Mouse (Mus musculus) forebrain, embryonic 15.5 days (tissue): ENCODE results near the gene Dlg2. TPM values are rescaled to one million over a fixed set of nuclear protein-coding genes. Genes with fewer than 3 reads are reported as not detected.

Source experiments
- ATAC-seq: fragments of 200-750 bp; cut with Nextera tagmentation; replicated peaks from 2 replicates; pipeline ENCODE4 v1.8.0; 2017; ENCODE audit warnings: mild to moderate bottlenecking, moderate TSS enrichment, moderate library complexity
- H3K27ac ChIP-seq: fragments of 300-500 bp; sonication (generic); replicated peaks from 2 replicates; pipeline ENCODE4 v1.5.1; 2015; ENCODE audit warnings: mild to moderate bottlenecking, inconsistent platforms
- H3K27me3 ChIP-seq: fragments of 300-500 bp; sonication (generic); 2 replicates; pipeline ENCODE4 v1.6.1; 2015; ENCODE audit warnings: inconsistent platforms
- H3K36me3 ChIP-seq: fragments of 300-500 bp; sonication (generic); 2 replicates; pipeline ENCODE4 v1.6.1; 2015; ENCODE audit warnings: mild to moderate bottlenecking, inconsistent platforms
- H3K4me1 ChIP-seq: fragments of 300-500 bp; sonication (generic); 2 replicates; pipeline ENCODE4 v1.6.1; 2015; ENCODE audit warnings: inconsistent platforms
- H3K4me2 ChIP-seq: fragments of 300-500 bp; sonication (generic); replicated peaks from 2 replicates; pipeline ENCODE4 v1.6.1; 2015; ENCODE audit warnings: mild to moderate bottlenecking, inconsistent platforms
- H3K4me3 ChIP-seq: fragments of 300-500 bp; sonication (generic); 2 replicates; pipeline ENCODE4 v1.5.1; 2015; ENCODE audit warnings: mild to moderate bottlenecking, inconsistent platforms
- H3K9ac ChIP-seq: fragments of 300-500 bp; sonication (generic); replicated peaks from 2 replicates; pipeline ENCODE4 v1.6.1; 2015; ENCODE audit warnings: mild to moderate bottlenecking, inconsistent platforms
- H3K9me3 ChIP-seq: fragments of 300-500 bp; sonication (generic); 2 replicates; pipeline ENCODE4 v1.6.1; 2016; ENCODE audit warnings: inconsistent platforms
- WGBS: fragments of 180-500 bp; shearing (Covaris S2); methylation state at CpG from one replicate; pipeline ENCODE4 v1.1.7; 2015; ENCODE audit warnings: mixed read lengths; 5-methylcytosine and 5-hydroxymethylcytosine counted together
- polyA plus RNA-seq: library from polyadenylated mRNA; unstranded; fragments of >200 nt; fragmentation: Nextera tagmentation; extraction: Ambion mirVana; gene quantifications from 2 replicates; pipeline ENCODE4 v1.2.1, GENCODE M21; 2015

Dlg2 gene
- polyA plus RNA-seq, 1 experiment from 2014 or later = 24.5 TPM

- H3K4me2 ChIP-seq = no peak overlapping the region
- H3K4me1 ChIP-seq = no peaks in the 10 kb centered on the region
- WGBS = 57% methylated on average over 3 of the region's 3 CpGs
- H3K36me3 ChIP-seq = no peaks in the 10 kb centered on the region
- no peak overlapping the region for H3K9ac ChIP-seq
- H3K27ac ChIP-seq = no peak overlapping the region
- H3K27me3 ChIP-seq = no peaks in the 10 kb centered on the region
- ATAC-seq = no peak
- no peak overlapping the region for H3K4me3 ChIP-seq
- no peaks in the 10 kb centered on the region for H3K9me3 ChIP-seq
Measured at GRCm38 (mm10) chr7:92356542-92356941, 1880.1 kb downstream of the Dlg2 start.

DNA sequence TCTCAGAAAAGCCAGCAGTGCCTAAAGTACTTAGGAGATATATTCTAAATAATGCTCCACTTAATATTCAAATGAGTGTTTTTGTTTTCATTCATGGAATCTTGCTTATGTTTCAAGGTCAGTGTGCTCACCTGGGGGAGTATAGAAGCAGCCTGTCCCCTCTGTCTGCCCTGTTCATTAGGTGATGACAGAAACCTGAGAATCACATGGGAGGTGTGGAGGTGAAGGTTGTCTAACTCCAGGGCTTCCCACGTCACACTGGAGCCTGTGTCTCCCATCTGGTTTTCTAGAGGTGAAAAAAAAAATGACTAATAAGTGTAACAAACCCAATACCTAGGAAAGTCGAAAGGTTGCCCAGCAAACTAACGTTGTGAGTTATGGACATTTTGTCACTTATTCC, 1886.9 kb downstream of the Dlg2 start:
- H3K36me3 ChIP-seq = no peaks in the 10 kb centered on the region
- H3K9me3 ChIP-seq = no peaks in the 10 kb centered on the region
- no peak overlapping the region for H3K4me3 ChIP-seq
- peaks cover 11% of the 10 kb centered on the region; the same call in 1 of the 2 replicates for H3K4me1 ChIP-seq
- 77% methylated on average over 3 of the region's 3 CpGs for WGBS
- H3K4me2 ChIP-seq = no peak overlapping the region
- H3K9ac ChIP-seq = no peak overlapping the region
- no peaks in the 10 kb centered on the region for H3K27me3 ChIP-seq
- ATAC-seq = no peak
- no peak overlapping the region for H3K27ac ChIP-seq

GRCm38 (mm10) chr7:92363800-92364199, 1887.3 kb downstream of the Dlg2 start:
- H3K27ac ChIP-seq = no peak overlapping the region
- H3K9me3 ChIP-seq = no peaks in the 10 kb centered on the region
- H3K4me1 ChIP-seq = peaks cover 11% of the 10 kb centered on the region; the same call in 1 of the 2 replicates
- WGBS = 91% methylated on average over 4 of the region's 4 CpGs
- ATAC-seq = no peak
- no peak overlapping the region for H3K4me3 ChIP-seq
- no peak overlapping the region for H3K9ac ChIP-seq
- no peak overlapping the region for H3K4me2 ChIP-seq
- no peaks in the 10 kb centered on the region for H3K36me3 ChIP-seq
- no peaks in the 10 kb centered on the region for H3K27me3 ChIP-seq

- 74% methylated on average over 1 of the region's 1 CpGs for WGBS
- H3K4me1 ChIP-seq = peaks cover 11% of the 10 kb centered on the region; the same call in 1 of the 2 replicates
- H3K9ac ChIP-seq = no peak overlapping the region
- no peak overlapping the region for H3K27ac ChIP-seq
- H3K4me3 ChIP-seq = no peak overlapping the region
- H3K36me3 ChIP-seq = no peaks in the 10 kb centered on the region
- H3K27me3 ChIP-seq = no peaks in the 10 kb centered on the region
- H3K4me2 ChIP-seq = no peak overlapping the region
- peak; percentile 67; the same call in 1 of the 2 replicates for ATAC-seq
- no peaks in the 10 kb centered on the region for H3K9me3 ChIP-seq
Measured at GRCm38 (mm10) chr7:92367111-92367510, 1890.6 kb downstream of the Dlg2 start.

GRCm38 (mm10) chr7:92370521-92370920, 1894.0 kb downstream of the Dlg2 start:
- peaks cover 15% of the 10 kb centered on the region for H3K4me1 ChIP-seq
- ATAC-seq = no peak

GRCm38 (mm10) chr7:92371638-92372037, 1895.2 kb downstream of the Dlg2 start:
- 54% methylated on average over 4 of the region's 4 CpGs for WGBS
- no peaks in the 10 kb centered on the region for H3K27me3 ChIP-seq
- H3K36me3 ChIP-seq = no peaks in the 10 kb centered on the region
- no peak overlapping the region for H3K4me2 ChIP-seq
- H3K9ac ChIP-seq = no peak overlapping the region
- no peak overlapping the region for H3K4me3 ChIP-seq
- peaks cover 15% of the 10 kb centered on the region for H3K4me1 ChIP-seq
- no peaks in the 10 kb centered on the region for H3K9me3 ChIP-seq
- no peak for ATAC-seq
- H3K27ac ChIP-seq = no peak overlapping the region

More at GRCm38 (mm10) chr7:92370521-92370920, 1894.0 kb downstream of the Dlg2 start:
- no peak overlapping the region for H3K4me2 ChIP-seq
- H3K4me3 ChIP-seq = no peak overlapping the region
- H3K36me3 ChIP-seq = no peaks in the 10 kb centered on the region
- no peak overlapping the region for H3K27ac ChIP-seq
- no peaks in the 10 kb centered on the region for H3K9me3 ChIP-seq
- no peak overlapping the region for H3K9ac ChIP-seq
- no peaks in the 10 kb centered on the region for H3K27me3 ChIP-seq

DNA sequence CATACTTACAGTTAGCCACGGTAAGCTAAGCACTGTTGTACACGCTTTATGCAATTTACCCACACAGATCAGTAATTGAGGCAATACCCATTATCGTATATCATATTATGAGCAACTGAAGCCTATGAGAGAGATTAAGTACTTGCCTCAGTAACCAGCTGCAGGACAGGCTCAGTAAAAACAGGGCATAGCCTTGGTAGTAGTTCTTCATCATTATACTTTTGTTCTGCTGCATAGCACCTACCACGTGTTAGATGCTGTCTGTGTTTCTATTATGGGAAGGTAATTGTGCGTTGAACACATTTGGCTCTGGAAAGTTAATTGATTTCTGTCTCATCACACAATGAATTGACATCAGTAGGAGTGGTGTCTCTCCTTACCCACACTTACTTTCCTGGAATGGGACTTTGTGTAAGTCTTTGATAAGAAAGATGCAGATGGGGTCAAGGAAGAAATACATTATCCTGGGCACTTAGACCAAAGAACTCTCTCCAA, 1897.4 kb downstream of the Dlg2 start:
- H3K4me2 ChIP-seq = no peak overlapping the region
- peak; percentile 35; the same call in 1 of the 2 replicates for ATAC-seq

GRCm38 (mm10) chr7:92383913-92384484, 1907.5 kb downstream of the Dlg2 start:
- WGBS = 28% methylated on average over 5 of the region's 5 CpGs

More for the DNA sequence above, 1897.4 kb downstream of the Dlg2 start:
- H3K9ac ChIP-seq = no peak overlapping the region
- H3K4me1 ChIP-seq = peaks cover 9% of the 10 kb centered on the region; the same call in 1 of the 2 replicates
- H3K27ac ChIP-seq = no peak overlapping the region; the same call in 1 of the 2 replicates
- 73% methylated on average over 5 of the region's 5 CpGs for WGBS
- no peaks in the 10 kb centered on the region for H3K36me3 ChIP-seq
- H3K27me3 ChIP-seq = no peaks in the 10 kb centered on the region
- no peak overlapping the region for H3K4me3 ChIP-seq
- H3K9me3 ChIP-seq = no peaks in the 10 kb centered on the region

DNA sequence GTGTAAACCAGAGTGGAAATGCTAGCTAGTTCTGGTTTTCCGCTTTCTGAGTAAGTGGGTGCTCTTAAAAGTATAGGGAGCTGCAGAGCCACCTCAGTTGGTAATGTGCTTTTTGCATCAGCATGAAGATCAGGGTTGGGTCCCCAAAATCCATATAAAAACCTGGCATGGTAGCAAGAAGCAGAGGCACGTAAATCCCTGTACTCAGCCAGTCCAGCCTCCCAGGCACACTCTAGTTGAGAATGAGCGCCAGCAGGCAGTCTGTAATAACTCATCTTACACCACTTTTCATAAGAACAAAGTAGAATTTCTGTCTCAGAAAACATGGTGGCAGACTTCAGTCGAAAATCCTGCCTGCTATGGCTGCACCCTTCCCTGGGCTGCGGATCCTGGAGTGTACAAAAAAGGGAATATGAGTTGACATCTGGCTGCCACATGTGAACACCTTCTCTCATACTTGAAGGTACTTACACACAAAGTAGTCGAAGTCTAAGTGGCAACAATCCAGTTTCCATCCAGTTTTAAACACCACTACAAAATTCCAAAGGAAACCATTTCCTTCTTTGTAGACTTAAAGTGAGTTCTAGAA, 1915.7 kb downstream of the Dlg2 start:
- Histone ChIP-seq H3K9ac (no peak overlapping the region), H3K27me3 (no peaks in the 10 kb centered on the region), H3K27ac (no peak overlapping the region), H3K4me2 (no peak overlapping the region), H3K4me3 (no peak overlapping the region), H3K9me3 (no peaks in the 10 kb centered on the region), H3K36me3 (no peaks in the 10 kb centered on the region), H3K4me1 (no peaks in the 10 kb centered on the region)
- WGBS = 87% methylated on average over 6 of the region's 6 CpGs
- ATAC-seq = no peak

More at GRCm38 (mm10) chr7:92383913-92384484, 1907.5 kb downstream of the Dlg2 start:
- Histone ChIP-seq H3K27ac (peak overlapping the region; percentile 51), H3K36me3 (no peaks in the 10 kb centered on the region), H3K9ac (no peak overlapping the region), H3K4me1 (peaks cover 13% of the 10 kb centered on the region; the same call in 1 of the 2 replicates), H3K9me3 (no peaks in the 10 kb centered on the region), H3K27me3 (no peaks in the 10 kb centered on the region), H3K4me3 (no peak overlapping the region), H3K4me2 (no peak overlapping the region)
- ATAC-seq = no peak

GRCm38 (mm10) chr7:92396783-92397182, 1920.3 kb downstream of the Dlg2 start:
- ATAC-seq = no peak

DNA sequence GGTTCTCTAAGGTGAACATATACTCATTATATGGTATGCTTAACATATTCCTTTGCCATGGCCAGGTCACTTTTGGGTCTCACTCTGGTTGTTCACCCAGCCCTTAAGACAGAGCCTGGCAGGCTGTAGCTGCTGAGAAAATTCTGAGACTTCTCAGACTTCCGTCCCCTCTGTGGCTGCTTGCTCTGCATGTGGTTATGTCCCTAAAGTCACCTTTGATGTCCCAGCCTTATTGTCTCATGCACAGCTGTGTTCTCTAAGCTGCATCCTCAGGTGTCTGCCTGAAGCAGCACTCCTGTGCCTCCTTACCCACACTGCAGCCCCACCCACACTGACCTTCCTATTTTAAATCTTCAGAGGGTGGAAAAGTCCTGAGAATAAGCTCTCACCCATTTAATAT, 1922.4 kb downstream of the Dlg2 start:
- no peak overlapping the region for H3K9ac ChIP-seq
- H3K4me2 ChIP-seq = no peak overlapping the region
- ATAC-seq = no peak
- H3K4me1 ChIP-seq = peaks cover 14% of the 10 kb centered on the region
- no peak overlapping the region for H3K27ac ChIP-seq
- WGBS = 64% methylated on average over 1 of the region's 1 CpGs
- H3K9me3 ChIP-seq = no peaks in the 10 kb centered on the region
- H3K27me3 ChIP-seq = no peaks in the 10 kb centered on the region
- no peaks in the 10 kb centered on the region for H3K36me3 ChIP-seq
- H3K4me3 ChIP-seq = no peak overlapping the region

More at GRCm38 (mm10) chr7:92396783-92397182, 1920.3 kb downstream of the Dlg2 start:
- no peak overlapping the region for H3K4me3 ChIP-seq
- H3K9me3 ChIP-seq = no peaks in the 10 kb centered on the region
- H3K9ac ChIP-seq = no peak overlapping the region
- H3K4me2 ChIP-seq = no peak overlapping the region
- no peaks in the 10 kb centered on the region for H3K36me3 ChIP-seq
- 68% methylated on average over 1 of the region's 1 CpGs for WGBS
- H3K27me3 ChIP-seq = no peaks in the 10 kb centered on the region
- no peak overlapping the region for H3K27ac ChIP-seq
- peaks cover 13% of the 10 kb centered on the region for H3K4me1 ChIP-seq

DNA sequence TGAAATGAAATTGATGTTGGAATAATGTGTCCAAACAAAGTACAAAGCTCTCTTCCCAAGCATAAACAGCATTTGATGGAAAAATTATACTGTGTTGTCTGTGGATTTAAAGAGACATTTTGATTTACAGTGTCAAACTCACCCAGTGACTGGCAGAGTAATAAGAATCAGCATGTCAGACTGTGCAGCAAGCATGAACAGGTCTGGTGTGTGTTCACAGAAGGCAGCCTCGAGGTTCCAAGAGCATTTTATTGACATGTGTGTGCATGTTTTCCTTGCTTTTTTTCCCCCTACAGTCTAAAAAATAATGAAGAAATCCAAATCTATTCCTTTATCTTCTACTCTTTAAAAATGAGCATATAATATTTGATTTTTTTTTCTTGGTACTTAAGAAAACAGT, 1924.1 kb downstream of the Dlg2 start:
- peak overlapping the region; percentile 74; the same call in 1 of the 2 replicates for H3K27ac ChIP-seq
- H3K36me3 ChIP-seq = no peaks in the 10 kb centered on the region
- no peak overlapping the region for H3K4me2 ChIP-seq
- no peaks in the 10 kb centered on the region for H3K9me3 ChIP-seq
- H3K9ac ChIP-seq = no peak overlapping the region
- ATAC-seq = no peak; the same call in 1 of the 2 replicates
- H3K4me1 ChIP-seq = peaks cover 14% of the 10 kb centered on the region
- H3K27me3 ChIP-seq = no peaks in the 10 kb centered on the region
- 41% methylated on average over 1 of the region's 1 CpGs for WGBS
- H3K4me3 ChIP-seq = no peak overlapping the region
